Mouse (Mus musculus): ENCODE results near the gene Tmem45a2. TPM values are rescaled to one million over a fixed set of nuclear protein-coding genes. Genes with fewer than 3 reads are reported as not detected.
"Not testable (repeated sequence)": the region's sequence is repeated elsewhere in the genome, so short reads cannot be mapped to it uniquely, and the experiment has no call there.

Gene Tmem45a2
- polyA plus RNA-seq, 1 experiment from 2014 or later = not detected

GRCm38 (mm10) chr16:57062045-57062444, 9.1 kb downstream of the Tmem45a2 start:
- no peaks in the 10 kb centered on the region for H3K36me3 ChIP-seq
- no peak for ATAC-seq (ENCODE audit: borderline replicate concordance, extremely low read depth, low FRiP score, low TSS enrichment)
- H3K27ac ChIP-seq = no peak overlapping the region
- WGBS = 84% methylated on average over 3 of the region's 3 CpGs
- no peaks in the 10 kb centered on the region for H3K4me1 ChIP-seq
- no peaks in the 10 kb centered on the region for H3K9me3 ChIP-seq
- H3K9ac ChIP-seq = no peak overlapping the region
- no peaks in the 10 kb centered on the region for H3K27me3 ChIP-seq
- no peak overlapping the region for H3K4me2 ChIP-seq
- H3K4me3 ChIP-seq = no peak overlapping the region

DNA sequence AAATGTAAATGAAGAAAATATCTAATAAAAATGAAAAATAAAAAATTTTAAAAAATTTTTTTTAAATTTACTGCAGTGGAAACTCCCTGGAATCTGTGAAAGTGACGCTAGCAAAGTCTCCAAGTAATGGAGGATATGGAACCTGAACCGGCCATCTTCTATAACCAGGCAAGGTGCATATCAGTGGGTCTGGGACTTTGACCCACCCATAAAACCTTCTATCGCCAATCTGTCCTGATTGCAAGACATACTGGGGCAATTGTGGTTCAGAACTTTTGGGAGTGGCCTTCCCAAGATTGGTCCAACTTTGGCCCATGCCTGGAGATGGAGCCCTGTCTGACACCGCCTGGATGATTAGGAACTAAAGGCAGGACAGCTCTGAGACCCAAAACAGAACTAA, 14.2 kb downstream of the Tmem45a2 start:
- no peak overlapping the region for H3K9ac ChIP-seq
- no peaks in the 10 kb centered on the region for H3K27me3 ChIP-seq
- no peak overlapping the region for H3K4me2 ChIP-seq
- no peak overlapping the region for H3K27ac ChIP-seq
- WGBS = 82% methylated on average over 4 of the region's 4 CpGs
- H3K4me1 ChIP-seq = no peaks in the 10 kb centered on the region
- no peak for ATAC-seq (ENCODE audit: borderline replicate concordance, extremely low read depth, low FRiP score, low TSS enrichment)
- no peak overlapping the region for H3K4me3 ChIP-seq
- H3K9me3 ChIP-seq = no peaks in the 10 kb centered on the region
- H3K36me3 ChIP-seq = no peaks in the 10 kb centered on the region

DNA sequence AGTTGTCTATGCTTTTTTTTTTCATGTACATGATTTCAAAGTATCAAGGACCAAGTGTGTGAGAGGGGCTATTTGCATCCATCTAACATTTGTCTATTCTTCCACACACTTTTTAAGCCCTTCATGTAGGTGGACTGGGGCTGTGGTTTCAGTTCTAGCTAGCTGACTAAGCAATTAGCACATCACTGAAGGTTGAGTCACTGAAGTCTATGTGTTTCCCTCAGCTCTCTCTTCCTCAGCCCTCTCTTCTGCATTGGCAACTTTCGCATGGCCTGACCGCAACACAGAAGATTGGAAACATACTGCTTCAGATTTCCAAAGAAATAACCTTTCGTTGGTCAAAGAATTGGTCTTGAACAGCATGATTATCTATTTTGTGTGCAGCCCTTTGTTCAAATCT, 21.2 kb downstream of the Tmem45a2 start:
- H3K36me3 ChIP-seq = no peaks in the 10 kb centered on the region
- WGBS = 85% methylated on average over 3 of the region's 3 CpGs
- no peak overlapping the region for H3K4me2 ChIP-seq
- H3K9me3 ChIP-seq = no peaks in the 10 kb centered on the region
- H3K4me3 ChIP-seq = no peak overlapping the region
- ATAC-seq (ENCODE audit: borderline replicate concordance, extremely low read depth, low FRiP score, low TSS enrichment) = no peak
- H3K9ac ChIP-seq = no peak overlapping the region
- H3K27ac ChIP-seq = no peak overlapping the region
- H3K27me3 ChIP-seq = no peaks in the 10 kb centered on the region
- no peaks in the 10 kb centered on the region for H3K4me1 ChIP-seq

GRCm38 (mm10) chr16:57038600-57038999, 32.6 kb downstream of the Tmem45a2 start:
- Histone ChIP-seq H3K9ac (no peak overlapping the region), H3K4me2 (no peak overlapping the region), H3K4me1 (no peaks in the 10 kb centered on the region), H3K9me3 (no peaks in the 10 kb centered on the region), H3K4me3 (no peak overlapping the region), H3K27ac (no peak overlapping the region), H3K27me3 (no peaks in the 10 kb centered on the region), H3K36me3 (no peaks in the 10 kb centered on the region)
- 39% methylated on average over 5 of the region's 5 CpGs for WGBS
- no peak for ATAC-seq (ENCODE audit: borderline replicate concordance, extremely low read depth, low FRiP score, low TSS enrichment)

- H3K27ac ChIP-seq = no peak overlapping the region
- H3K36me3 ChIP-seq = no peaks in the 10 kb centered on the region
- no peak overlapping the region for H3K4me3 ChIP-seq
- H3K4me1 ChIP-seq = no peaks in the 10 kb centered on the region
- no peak for ATAC-seq (ENCODE audit: borderline replicate concordance, extremely low read depth, low FRiP score, low TSS enrichment)
- no peak overlapping the region for H3K9ac ChIP-seq
- no peaks in the 10 kb centered on the region for H3K27me3 ChIP-seq
- H3K9me3 ChIP-seq = no peaks in the 10 kb centered on the region
- WGBS = 79% methylated on average over 7 of the region's 7 CpGs
- no peak overlapping the region for H3K4me2 ChIP-seq
Observed at GRCm38 (mm10) chr16:57030150-57030885, 40.9 kb downstream of the Tmem45a2 start.

DNA sequence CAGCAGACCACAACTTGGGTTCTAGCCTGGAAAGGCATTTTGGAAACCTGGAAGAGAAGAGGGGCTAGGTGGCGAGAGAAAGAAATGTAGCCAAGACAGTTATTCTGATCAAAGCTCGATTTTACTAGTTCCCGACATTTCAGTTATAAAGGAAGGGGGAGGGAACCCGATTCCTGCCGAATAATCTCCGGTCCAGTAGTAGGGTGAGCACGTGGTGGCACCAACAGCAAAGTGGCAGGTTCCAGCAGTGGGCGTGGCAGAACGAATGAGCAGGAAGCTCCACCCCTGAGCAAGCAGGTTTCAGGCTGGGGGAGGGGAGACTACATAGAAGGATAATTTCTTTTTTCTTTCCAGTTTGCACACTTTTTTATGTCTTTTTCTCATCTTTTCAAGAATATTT, 72.9 kb downstream of the Tmem45a2 start:
- not testable (repeated sequence) for H3K4me1 ChIP-seq; H3K36me3 ChIP-seq; H3K4me2 ChIP-seq; H3K27me3 ChIP-seq; H3K27ac ChIP-seq; ATAC-seq (ENCODE audit: borderline replicate concordance, extremely low read depth, low FRiP score, low TSS enrichment); H3K9ac ChIP-seq; H3K9me3 ChIP-seq; H3K4me3 ChIP-seq
- 89% methylated on average over 9 of the region's 9 CpGs for WGBS

Other genes with a start within 250 kb of the Tmem45a2 start
- 39.7 and 41.2 TPM in 2 replicates for gene Tmem45a, start 185.2 kb downstream of the Tmem45a2 start, polyA plus RNA-seq (2015; fragmentation: Nextera tagmentation; extraction: Ambion mirVana)
- 0.25 and 0.39 TPM in 2 replicates for gene Lnp1, start 143.3 kb downstream of the Tmem45a2 start, polyA plus RNA-seq (2015; fragmentation: Nextera tagmentation; extraction: Ambion mirVana)
- gene Tomm70a, start 50.3 kb upstream of the Tmem45a2 start, polyA plus RNA-seq (2015; fragmentation: Nextera tagmentation; extraction: Ambion mirVana) = 38.9 and 39.2 TPM in 2 replicates
- 69.9 and 72.4 TPM in 2 replicates for gene Nit2, start 96.0 kb upstream of the Tmem45a2 start, polyA plus RNA-seq (2015; fragmentation: Nextera tagmentation; extraction: Ambion mirVana)
- 22.5 and 23.0 TPM in 2 replicates for gene Tbc1d23, start 160.1 kb upstream of the Tmem45a2 start, polyA plus RNA-seq (2015; fragmentation: Nextera tagmentation; extraction: Ambion mirVana)
- not detected in 2 replicates for gene Tmem30c, start 221.5 kb upstream of the Tmem45a2 start, polyA plus RNA-seq (2015; fragmentation: Nextera tagmentation; extraction: Ambion mirVana)